Mouse (Mus musculus) monocyte, adult 2 months (primary cell): ENCODE data around the gene Ftl1-ps1.

ENCODE experiments used
- DNase-seq, 2 experiments: peaks; one replicate each; pipeline ENCODE4 v3.0.0; 2022; ENCODE audit warnings: low spot score in 2 of 2, low read depth in 1 of 2

Ftl1-ps1 gene

GRCm38 (mm10) chr13:74399298-74399839 is at the start of gene Ftl1-ps1:
TSS of gene Ftl1-ps1 (plus strand) at chr13:74399694.
- no peak for DNase-seq

- no peak for DNase-seq
These were observed 49.0 kb upstream of the Ftl1-ps1 start for GRCm38 (mm10) chr13:74350435-74350906.

- no peak for DNase-seq
These were observed 43.0 kb upstream of the Ftl1-ps1 start for GRCm38 (mm10) chr13:74356491-74356890.

- DNase-seq = no peak
These were observed 37.3 kb upstream of the Ftl1-ps1 start for GRCm38 (mm10) chr13:74362218-74362617.

- no peak for DNase-seq
These were observed 36.2 kb upstream of the Ftl1-ps1 start for GRCm38 (mm10) chr13:74363176-74363858.

- DNase-seq = no peak
These were observed 35.6 kb upstream of the Ftl1-ps1 start, which contains the start of gene Lrrc14b for GRCm38 (mm10) chr13:74363859-74364235. TSS of gene Lrrc14b (minus strand) at chr13:74364005.

GRCm38 (mm10) chr13:74381533-74382276 is 17.8 kb upstream of the Ftl1-ps1 start:
- no peak for DNase-seq

GRCm38 (mm10) chr13:74382289-74382688 is 17.2 kb upstream of the Ftl1-ps1 start:
- DNase-seq = no peak

GRCm38 (mm10) chr13:74389730-74390129 is 9.8 kb upstream of the Ftl1-ps1 start:
- DNase-seq = no peak

- peak; percentile 14 to 39 for DNase-seq
These were observed 9.0 kb upstream of the Ftl1-ps1 start, which contains the start of gene Zfp72 for GRCm38 (mm10) chr13:74390371-74390990. TSS of gene Zfp72 (minus strand) at chr13:74390836.

GRCm38 (mm10) chr13:74391156-74391555 is 8.3 kb upstream of the Ftl1-ps1 start:
- no peak for DNase-seq

GRCm38 (mm10) chr13:74439895-74440294 is 40.4 kb downstream of the Ftl1-ps1 start:
- no peak for DNase-seq
